Mouse (Mus musculus) activated CD4-positive, CD25-positive, alpha-beta regulatory T cell, adult 9 weeks (primary cell): ENCODE data around the gene Adam23. TPM values are rescaled to one million over a fixed set of nuclear protein-coding genes. Genes with fewer than 3 reads are reported as not detected.

Source experiments
- polyA plus RNA-seq: library from polyadenylated mRNA; unstranded; fragments of 100-300 nt; shearing (Covaris generic); gene quantifications from one replicate; pipeline ENCODE4 v1.2.1, GENCODE M21; 2017

Adam23 gene
- polyA plus RNA-seq, result not detected

DNA sequence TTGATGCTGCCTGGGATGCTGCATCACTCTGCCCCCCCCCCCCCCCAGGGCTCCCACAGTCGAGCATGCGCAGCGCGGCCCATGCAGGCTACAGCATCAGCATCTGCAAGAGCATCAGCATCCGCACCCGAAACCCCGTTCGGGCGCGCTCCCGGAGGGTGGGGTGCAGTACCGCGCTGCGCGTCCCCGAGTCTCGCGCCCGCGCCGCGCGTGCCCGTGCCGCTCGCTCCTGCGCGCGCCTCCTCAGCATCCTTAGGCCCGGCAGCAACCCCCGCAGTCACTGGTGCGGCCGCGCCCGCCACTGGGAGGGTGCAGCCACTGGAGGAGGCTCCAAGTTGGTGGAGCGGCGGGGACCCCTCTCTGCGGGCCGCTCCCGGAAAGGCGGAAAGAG, at the start of gene Adam23:
TSS of gene Adam23 (plus strand) at position 236 of the 391 bp plus-strand sequence.

GRCm38 (mm10) chr1:63615668-63616067, 170.0 kb downstream of the Adam23 start, which contains the start of gene Gm39653:
TSS of gene Gm39653 (plus strand) at chr1:63615968.

Other genes starting within 250 kb of the Adam23 start
- gene Gpr1, start 231.3 kb upstream of the Adam23 start, polyA plus RNA-seq, result not detected
- not detected for gene Zdbf2, start 172.6 kb upstream of the Adam23 start, polyA plus RNA-seq
- gene Gm39653, start 170.1 kb downstream of the Adam23 start, polyA plus RNA-seq, result not detected
- not detected for gene Dytn, start 241.0 kb downstream of the Adam23 start, polyA plus RNA-seq